10 mouse cellular contexts compared by ENCODE assay signal in genomic region chr16:18379338-18380001, GRCm38 (mm10). TPM values are rescaled to one million over a fixed set of nuclear protein-coding genes. Genes with fewer than 3 reads are reported as not detected.
DNase-seq lines count a peak whose midpoint lies in the region; ATAC-seq lines count a peak whose summit lies in the region.
"Had no signal": no experiment of that assay in that cellular context is flagged by ENCODE, and none has a peak within 500 bp of the region (broad histone marks: within the 10 kb centered on the region; RNA-seq: fewer than 3 reads in every experiment).

No protein-coding gene starts in this region.

- 0 out of 2 replicates have a peak, but pooled peaks have one; percentile 28 for ATAC-seq in heart, embryonic 11.5 days (replicated peaks; ENCODE audit: insufficient number of reproducible peaks, low FRiP score, low TSS enrichment)
- no peak for ATAC-seq in embryonic facial prominence, embryonic 12.5 days (ENCODE audit: insufficient number of reproducible peaks, insufficient read depth, low FRiP score, low TSS enrichment)
- ATAC-seq in hindbrain, embryonic 11.5 days (ENCODE audit: low FRiP score) = no peak
- ATAC-seq in megakaryocyte progenitor cell, adult 5-6 weeks (replicated peaks; ENCODE audit: poor library complexity) = no peak
- ATAC-seq: liver, postnatal 0 days had no signal

- peaks cover 18% of the 10 kb centered on the region for H3K4me1 ChIP-seq in heart, embryonic 11.5 days (ENCODE audit: control insufficient read depth, insufficient read depth, low read length)
- H3K4me1 ChIP-seq in embryonic facial prominence, embryonic 12.5 days = peaks cover 31% of the 10 kb centered on the region
- H3K4me1 ChIP-seq in hindbrain, embryonic 11.5 days (replicated peaks; ENCODE audit: control insufficient read depth, insufficient read depth, low read length) = peaks cover 34% of the 10 kb centered on the region
- peaks cover 84% of the 10 kb centered on the region for H3K4me1 ChIP-seq in midbrain, embryonic 10.5 days

- H3K36me3 ChIP-seq in heart, embryonic 11.5 days (ENCODE audit: control insufficient read depth, insufficient read depth, low read length) = no peaks in the 10 kb centered on the region
- H3K36me3 ChIP-seq in embryonic facial prominence, embryonic 12.5 days = no peaks in the 10 kb centered on the region
- no peaks in the 10 kb centered on the region for H3K36me3 ChIP-seq in hindbrain, embryonic 11.5 days (ENCODE audit: control insufficient read depth, insufficient read depth, low read length)
- no peaks in the 10 kb centered on the region for H3K36me3 ChIP-seq in midbrain, embryonic 10.5 days
- H3K36me3 ChIP-seq: heart, embryonic 15.5 days had no signal

- H3K27me3 ChIP-seq in heart, embryonic 11.5 days (ENCODE audit: control insufficient read depth, insufficient read depth, low read length) = no peaks in the 10 kb centered on the region
- H3K27me3 ChIP-seq in embryonic facial prominence, embryonic 12.5 days = no peaks in the 10 kb centered on the region
- H3K27me3 ChIP-seq in hindbrain, embryonic 11.5 days (ENCODE audit: control insufficient read depth, insufficient read depth, low read length) = no peaks in the 10 kb centered on the region
- H3K27me3 ChIP-seq in midbrain, embryonic 10.5 days (ENCODE audit: low read depth, poor library complexity, severe bottlenecking) = no peaks in the 10 kb centered on the region
- H3K27me3 ChIP-seq: heart, embryonic 15.5 days had no signal

- no peak overlapping the region for H3K27ac ChIP-seq in heart, embryonic 11.5 days (ENCODE audit: low read depth, low read length)
- H3K27ac ChIP-seq in embryonic facial prominence, embryonic 12.5 days = peak overlapping the region; percentile 25; the same call in 1 of the 2 replicates
- peak overlapping the region; percentile 84 for H3K27ac ChIP-seq in hindbrain, embryonic 11.5 days (ENCODE audit: low read depth, low read length)
- H3K27ac ChIP-seq in midbrain, embryonic 10.5 days (replicated peaks) = peak overlapping the region; percentile 93
- H3K27ac ChIP-seq: heart, embryonic 15.5 days had no signal

- no peak overlapping the region for H3K9ac ChIP-seq in heart, embryonic 11.5 days (ENCODE audit: low read depth, low read length)
- no peak overlapping the region for H3K9ac ChIP-seq in embryonic facial prominence, embryonic 12.5 days
- H3K9ac ChIP-seq in hindbrain, embryonic 11.5 days (ENCODE audit: low read depth, low read length) = no peak overlapping the region; the same call in 1 of the 2 replicates
- H3K9ac ChIP-seq: heart, embryonic 15.5 days; liver, postnatal 0 days had no signal

- no peaks in the 10 kb centered on the region for H3K9me3 ChIP-seq in heart, embryonic 11.5 days (replicated peaks; ENCODE audit: control insufficient read depth, low read length)
- no peaks in the 10 kb centered on the region for H3K9me3 ChIP-seq in embryonic facial prominence, embryonic 12.5 days
- no peaks in the 10 kb centered on the region for H3K9me3 ChIP-seq in hindbrain, embryonic 11.5 days (ENCODE audit: control insufficient read depth, low read length)
- H3K9me3 ChIP-seq in midbrain, embryonic 10.5 days (replicated peaks) = no peaks in the 10 kb centered on the region
- H3K9me3 ChIP-seq: heart, embryonic 15.5 days had no signal

- DNase-seq in heart, adult 9 months (ENCODE audit: low spot score in 2 of 2) = no peak
- DNase-seq in hindbrain, embryonic 11.5 days (ENCODE audit: low spot score) = no peak
- DNase-seq in midbrain, embryonic 10.5 days (ENCODE audit: low spot score) = no peak
- DNase-seq in ovary, postnatal 14 days (ENCODE audit: low spot score) = no peak
- DNase-seq in spleen, postnatal 10 days (ENCODE audit: low spot score in 2 of 2) = no peak
- DNase-seq: liver, postnatal 0 days had no signal

- no peak overlapping the region for H3K4me2 ChIP-seq in heart, embryonic 11.5 days
- no peak overlapping the region for H3K4me2 ChIP-seq in embryonic facial prominence, embryonic 12.5 days (replicated peaks)
- H3K4me2 ChIP-seq in hindbrain, embryonic 11.5 days (replicated peaks; ENCODE audit: low read depth, low read length) = no peak overlapping the region
- H3K4me2 ChIP-seq: heart, embryonic 15.5 days had no signal

- 66% methylated on average over 8 of the region's 8 CpGs for WGBS in heart, embryonic 11.5 days (ENCODE audit: insufficient replicate concordance)
- WGBS in embryonic facial prominence, embryonic 12.5 days = 73% methylated on average over 8 of the region's 8 CpGs
- WGBS in hindbrain, embryonic 11.5 days = 66% methylated on average over 8 of the region's 8 CpGs
- 65% methylated on average over 8 of the region's 8 CpGs for WGBS in midbrain, embryonic 10.5 days

- H3K4me3 ChIP-seq in heart, embryonic 11.5 days (ENCODE audit: low read depth, low read length) = no peak overlapping the region
- H3K4me3 ChIP-seq in embryonic facial prominence, embryonic 12.5 days = no peak overlapping the region
- H3K4me3 ChIP-seq in hindbrain, embryonic 11.5 days (ENCODE audit: low read depth, low read length) = no peak overlapping the region
- no peak overlapping the region for H3K4me3 ChIP-seq in midbrain, embryonic 10.5 days
- H3K4me3 ChIP-seq: heart, embryonic 15.5 days had no signal

RNA-seq across cellular contexts. Expression of gene Arvcf, which starts 31.5 kb away (rescaled TPM):
- 19.5 and 23.4 TPM in 2 replicates for polyA plus RNA-seq in heart, embryonic 11.5 days (2014; fragmentation: Nextera tagmentation; extraction: Ambion mirVana)
- 44.4 and 47.0 TPM in 2 replicates for polyA plus RNA-seq in embryonic facial prominence, embryonic 12.5 days (2016; fragmentation: Nextera tagmentation; extraction: Ambion mirVana)
- polyA plus RNA-seq in hindbrain, embryonic 11.5 days (2014; fragmentation: Nextera tagmentation; extraction: Ambion mirVana) = 59.2 and 62.0 TPM in 2 replicates
- 110 and 133 TPM in 2 replicates for polyA plus RNA-seq in midbrain, embryonic 10.5 days (2016; fragmentation: Nextera tagmentation; extraction: Ambion mirVana)
- 0.20 and 1.2 TPM in 2 replicates for total RNA-seq in megakaryocyte progenitor cell, adult 5-6 weeks (2015)
- 0.83 and 7.9 TPM in 2 replicates for total RNA-seq in megakaryocyte progenitor cell, adult 5-6 weeks (2017)

RNA-seq across cellular contexts. Expression of gene Tango2, which starts 31.6 kb away (rescaled TPM):
- 56.3 and 62.1 TPM in 2 replicates for polyA plus RNA-seq in heart, embryonic 11.5 days (2014; fragmentation: Nextera tagmentation; extraction: Ambion mirVana)
- 22.5 and 30.1 TPM in 2 replicates for polyA plus RNA-seq in embryonic facial prominence, embryonic 12.5 days (2016; fragmentation: Nextera tagmentation; extraction: Ambion mirVana)
- 51.3 and 54.0 TPM in 2 replicates for polyA plus RNA-seq in hindbrain, embryonic 11.5 days (2014; fragmentation: Nextera tagmentation; extraction: Ambion mirVana)
- polyA plus RNA-seq in midbrain, embryonic 10.5 days (2016; fragmentation: Nextera tagmentation; extraction: Ambion mirVana) = 40.1 and 45.2 TPM in 2 replicates
- total RNA-seq in megakaryocyte progenitor cell, adult 5-6 weeks (2015) = 20.5 and 21.7 TPM in 2 replicates
- 7.6 and 8.6 TPM in 2 replicates for total RNA-seq in megakaryocyte progenitor cell, adult 5-6 weeks (2017)

RNA-seq across cellular contexts. Expression of gene Txnrd2, which starts 46.7 kb away (rescaled TPM):
- 32.6 and 32.8 TPM in 2 replicates for polyA plus RNA-seq in heart, embryonic 11.5 days (2014; fragmentation: Nextera tagmentation; extraction: Ambion mirVana)
- 15.7 and 19.8 TPM in 2 replicates for polyA plus RNA-seq in embryonic facial prominence, embryonic 12.5 days (2016; fragmentation: Nextera tagmentation; extraction: Ambion mirVana)
- polyA plus RNA-seq in hindbrain, embryonic 11.5 days (2014; fragmentation: Nextera tagmentation; extraction: Ambion mirVana) = 22.2 and 23.8 TPM in 2 replicates
- polyA plus RNA-seq in midbrain, embryonic 10.5 days (2016; fragmentation: Nextera tagmentation; extraction: Ambion mirVana) = 30.6 and 30.7 TPM in 2 replicates
- 14.3 and 23.0 TPM in 2 replicates for total RNA-seq in megakaryocyte progenitor cell, adult 5-6 weeks (2015)
- total RNA-seq in megakaryocyte progenitor cell, adult 5-6 weeks (2017) = 12.5 and 20.6 TPM in 2 replicates

RNA-seq across cellular contexts. Expression of gene Comt, which starts 47.2 kb away (rescaled TPM):
- 90.1 and 96.5 TPM in 2 replicates for polyA plus RNA-seq in heart, embryonic 11.5 days (2014; fragmentation: Nextera tagmentation; extraction: Ambion mirVana)
- polyA plus RNA-seq in embryonic facial prominence, embryonic 12.5 days (2016; fragmentation: Nextera tagmentation; extraction: Ambion mirVana) = 56.1 and 59.7 TPM in 2 replicates
- polyA plus RNA-seq in hindbrain, embryonic 11.5 days (2014; fragmentation: Nextera tagmentation; extraction: Ambion mirVana) = 49.6 and 53.9 TPM in 2 replicates
- polyA plus RNA-seq in midbrain, embryonic 10.5 days (2016; fragmentation: Nextera tagmentation; extraction: Ambion mirVana) = 62.0 and 66.0 TPM in 2 replicates
- total RNA-seq in megakaryocyte progenitor cell, adult 5-6 weeks (2015) = 42.8 and 55.1 TPM in 2 replicates
- total RNA-seq in megakaryocyte progenitor cell, adult 5-6 weeks (2017) = 42.3 and 47.1 TPM in 2 replicates
